Mouse (Mus musculus): ENCODE measurements around the gene Rtl1.

Gene Rtl1

DNA sequence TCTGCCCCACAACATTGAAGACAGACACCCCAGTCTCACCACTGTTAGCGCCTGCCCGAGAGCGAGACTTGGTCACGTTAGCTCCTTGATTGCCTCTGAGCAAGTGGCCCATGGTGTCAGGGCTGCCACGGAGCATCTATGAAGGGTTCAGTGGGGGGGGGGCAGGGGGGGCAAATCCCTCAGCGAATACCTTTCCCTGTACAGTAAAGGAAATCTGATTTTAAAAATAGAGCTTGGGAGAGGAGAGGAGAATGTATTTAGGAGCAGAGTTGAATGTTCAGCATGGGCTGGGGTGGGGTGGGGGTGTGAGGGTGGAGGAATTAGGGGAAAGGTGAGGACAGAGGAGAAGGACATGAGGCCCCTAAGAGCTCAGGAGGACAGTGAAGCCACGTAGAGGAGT, at the start of gene Rtl1:
Rtl1 (minus strand) TSS at position 101 of the 400 bp plus-strand sequence.
- no peak for DNase-seq (ENCODE audit: extremely low spot score, low read depth, low spot score)

GRCm38 (mm10) chr12:109640560-109641167, 40.5 kb upstream of the Rtl1 start:
- DNase-seq (ENCODE audit: extremely low spot score, low read depth, low spot score) = no peak

- DNase-seq (ENCODE audit: extremely low spot score, low read depth, low spot score) = no peak
Measured at GRCm38 (mm10) chr12:109632035-109632434, 31.9 kb upstream of the Rtl1 start.

GRCm38 (mm10) chr12:109628887-109629286, 28.8 kb upstream of the Rtl1 start:
- no peak for DNase-seq (ENCODE audit: extremely low spot score, low read depth, low spot score)

GRCm38 (mm10) chr12:109626910-109627309, 26.8 kb upstream of the Rtl1 start:
- no peak for DNase-seq (ENCODE audit: extremely low spot score, low read depth, low spot score)

- DNase-seq (ENCODE audit: extremely low spot score, low read depth, low spot score) = no peak
Measured at GRCm38 (mm10) chr12:109620196-109620595, 20.1 kb upstream of the Rtl1 start.

DNA sequence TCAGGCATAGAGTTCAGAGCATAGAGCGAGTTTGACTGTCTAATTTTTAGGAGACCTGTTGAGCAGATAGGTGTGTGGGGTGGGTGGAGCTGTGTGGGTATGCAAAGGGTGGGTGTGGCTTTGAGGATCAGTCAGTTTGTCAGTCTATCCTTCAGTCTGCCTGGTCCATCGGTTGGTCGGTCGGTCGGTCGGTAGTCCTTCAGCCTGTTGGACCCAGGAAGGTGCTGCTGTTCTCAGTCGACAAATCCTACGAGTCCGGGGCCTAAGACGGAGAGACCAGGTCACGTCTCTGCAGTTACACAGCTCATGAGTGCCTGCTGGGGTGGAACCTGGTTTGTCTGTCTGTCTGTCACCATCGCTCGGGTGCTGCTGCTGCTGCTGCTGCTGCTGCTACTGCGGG, 17.9 kb upstream of the Rtl1 start:
- DNase-seq (ENCODE audit: extremely low spot score, low read depth, low spot score) = no peak

- no peak for DNase-seq (ENCODE audit: extremely low spot score, low read depth, low spot score)
Measured at GRCm38 (mm10) chr12:109617126-109617525, 17.0 kb upstream of the Rtl1 start.

DNA sequence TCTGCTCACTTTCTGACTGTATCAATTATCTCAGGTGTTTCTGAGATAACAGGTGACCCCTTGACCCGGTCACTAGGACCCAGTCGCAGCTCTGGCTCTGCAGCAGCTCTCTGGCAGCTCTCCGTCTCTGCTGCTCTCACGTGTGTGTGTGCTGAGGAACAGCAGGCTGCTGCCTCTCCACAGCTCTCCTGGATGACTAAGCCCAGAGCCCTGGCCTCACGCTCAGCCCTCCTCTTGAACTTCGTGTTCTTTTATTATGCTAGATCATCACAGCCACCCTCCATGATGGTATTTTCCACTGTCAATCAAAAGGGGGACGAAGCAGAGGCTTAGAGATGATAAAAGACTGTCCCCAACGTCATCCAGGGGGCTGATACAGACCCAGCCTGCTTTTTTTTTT, 15.2 kb upstream of the Rtl1 start:
- no peak for DNase-seq (ENCODE audit: extremely low spot score, low read depth, low spot score)

- no peak for DNase-seq (ENCODE audit: extremely low spot score, low read depth, low spot score)
Measured at GRCm38 (mm10) chr12:109614416-109614815, 14.3 kb upstream of the Rtl1 start.

- DNase-seq (ENCODE audit: extremely low spot score, low read depth, low spot score) = no peak
Measured at GRCm38 (mm10) chr12:109612392-109613385, 12.6 kb upstream of the Rtl1 start.

DNA sequence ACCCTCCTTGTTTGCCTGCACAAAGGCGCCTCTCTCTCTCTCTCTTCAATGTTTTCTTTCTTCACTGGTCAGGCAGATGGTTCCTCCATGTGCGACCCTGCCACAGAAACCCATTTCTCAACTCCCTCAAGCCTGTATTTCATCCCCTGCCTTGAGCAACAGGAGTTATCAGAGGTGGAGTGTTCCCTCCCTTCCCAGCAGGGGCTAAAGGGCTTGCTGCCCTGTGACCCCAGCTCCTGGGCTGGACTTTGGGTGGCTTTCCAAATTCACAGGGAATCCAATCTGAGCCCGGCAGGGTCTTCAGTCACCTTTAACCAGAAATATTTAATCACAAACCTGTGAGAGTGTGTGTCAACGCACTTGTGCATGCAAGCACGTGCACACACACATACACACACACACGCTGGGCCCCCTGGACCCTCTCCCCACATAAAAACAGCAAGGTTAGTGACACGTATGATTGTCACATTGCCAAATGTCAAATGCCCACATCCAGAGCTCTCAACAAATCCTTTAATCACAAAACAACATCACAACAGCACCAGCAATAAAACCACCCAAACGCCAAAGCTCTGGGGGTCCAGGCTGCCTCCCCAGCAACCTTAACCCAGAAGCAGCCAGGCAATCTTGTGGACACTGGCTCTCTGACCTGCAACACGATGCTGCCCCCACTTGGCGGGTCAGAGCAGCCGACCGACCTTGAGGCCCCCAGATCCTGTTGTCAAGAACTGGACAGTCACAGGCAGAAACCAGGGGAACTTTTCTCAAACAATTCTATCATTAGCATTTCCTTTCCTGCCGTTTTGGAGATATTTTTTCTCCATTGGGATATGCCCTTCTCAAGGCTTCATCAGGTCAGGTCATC, 8.7 kb upstream of the Rtl1 start:
- no peak for DNase-seq (ENCODE audit: extremely low spot score, low read depth, low spot score)

DNA sequence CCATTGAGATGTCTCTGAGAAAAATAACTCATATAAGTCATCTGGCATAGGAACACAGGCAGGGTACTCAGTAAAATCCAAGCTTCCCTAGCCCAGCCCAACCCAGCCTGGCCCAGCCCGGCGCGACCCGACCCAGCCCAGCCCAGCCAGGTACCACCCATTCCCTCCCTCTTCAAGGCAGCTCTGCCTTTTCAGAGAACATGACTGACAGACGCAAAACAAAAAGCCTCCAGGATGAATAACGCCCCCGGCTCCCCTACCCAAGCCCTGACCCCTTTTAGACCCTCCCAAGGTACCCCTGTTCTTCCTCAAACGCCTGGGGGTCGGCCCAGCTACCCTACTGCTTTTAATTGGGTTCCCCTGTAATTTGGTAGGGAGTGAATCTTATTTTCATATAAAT, 7.8 kb upstream of the Rtl1 start:
- DNase-seq (ENCODE audit: extremely low spot score, low read depth, low spot score) = no peak

GRCm38 (mm10) chr12:109607191-109607590, 7.1 kb upstream of the Rtl1 start:
- DNase-seq (ENCODE audit: extremely low spot score, low read depth, low spot score) = no peak

DNA sequence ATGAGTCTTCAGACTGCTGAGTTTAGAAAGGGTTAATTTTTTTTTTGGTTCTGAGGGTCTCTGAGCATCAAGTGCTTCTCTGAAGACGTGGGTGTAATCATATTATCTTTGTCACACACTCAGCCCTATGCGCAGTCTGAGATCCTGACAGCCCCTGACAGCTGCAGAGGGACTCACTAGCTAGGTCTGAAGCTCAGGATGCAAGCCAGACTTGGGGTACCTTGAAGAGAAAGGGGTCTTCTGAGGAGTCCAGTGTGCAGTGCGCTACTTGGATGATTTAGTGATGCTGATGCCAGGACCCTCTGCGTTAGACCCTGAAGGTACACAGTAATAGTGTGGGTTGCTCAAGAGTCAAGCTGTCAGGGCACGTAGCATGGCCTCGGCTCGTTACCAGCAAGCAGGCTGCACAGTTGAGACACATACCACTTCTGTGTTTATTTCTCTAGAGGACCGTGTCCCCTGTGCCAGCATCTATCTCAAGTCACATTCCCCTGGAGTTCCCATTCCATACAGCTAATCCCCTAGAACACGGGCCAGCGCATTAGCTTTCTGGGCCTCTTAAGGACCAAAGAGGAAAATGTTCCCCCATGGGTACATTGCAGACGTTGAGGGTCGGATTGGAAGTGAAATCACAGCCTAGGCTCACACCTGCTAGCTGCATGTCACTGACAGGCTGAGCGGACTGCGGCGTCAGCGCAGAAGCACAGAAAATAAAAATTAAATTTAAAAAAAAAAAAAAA, 5.0 kb upstream of the Rtl1 start:
- DNase-seq (ENCODE audit: extremely low spot score, low read depth, low spot score) = no peak

GRCm38 (mm10) chr12:109598551-109599250, 1.4 kb downstream of the Rtl1 start:
- DNase-seq (ENCODE audit: extremely low spot score, low read depth, low spot score) = no peak

DNA sequence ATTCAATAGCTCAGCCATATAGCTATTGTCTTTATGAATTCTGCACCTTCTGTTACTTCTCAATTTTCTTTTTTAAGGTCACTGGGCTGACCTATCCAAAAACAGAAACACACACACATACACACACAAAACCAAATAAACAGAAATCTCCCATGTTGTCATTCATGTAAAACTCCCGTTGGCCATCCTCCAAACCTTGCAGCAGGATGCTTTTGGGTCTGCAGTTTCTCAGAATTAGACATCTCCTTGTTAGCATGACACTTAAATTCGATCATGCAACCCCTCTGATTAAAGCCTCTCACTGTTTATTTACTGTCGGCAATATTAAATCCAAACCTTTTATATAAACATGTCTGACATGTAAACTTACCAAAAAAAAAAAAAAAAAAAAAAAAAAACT, 3.4 kb downstream of the Rtl1 start:
- no peak for DNase-seq (ENCODE audit: extremely low spot score, low read depth, low spot score)

DNA sequence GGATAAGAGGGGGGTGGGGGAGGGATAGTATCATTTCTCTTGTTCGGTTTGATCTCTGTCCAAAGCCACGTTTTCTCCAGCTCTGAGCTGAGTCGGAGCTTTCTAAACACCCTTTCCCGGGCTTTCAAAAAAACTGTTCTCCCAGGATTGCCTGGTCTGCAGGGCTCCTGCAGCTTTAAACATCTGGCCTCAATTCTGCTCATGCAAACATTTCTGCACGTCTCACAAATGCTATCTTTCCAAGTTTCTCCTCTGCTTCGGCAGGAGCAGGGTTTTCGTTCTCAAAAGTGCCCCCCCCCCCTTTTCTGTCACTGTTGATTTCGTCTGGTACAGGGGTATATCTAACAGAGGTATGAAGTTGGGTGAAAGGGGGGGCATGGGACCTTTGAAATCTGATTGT, 3.9 kb downstream of the Rtl1 start:
- no peak for DNase-seq (ENCODE audit: extremely low spot score, low read depth, low spot score)

DNA sequence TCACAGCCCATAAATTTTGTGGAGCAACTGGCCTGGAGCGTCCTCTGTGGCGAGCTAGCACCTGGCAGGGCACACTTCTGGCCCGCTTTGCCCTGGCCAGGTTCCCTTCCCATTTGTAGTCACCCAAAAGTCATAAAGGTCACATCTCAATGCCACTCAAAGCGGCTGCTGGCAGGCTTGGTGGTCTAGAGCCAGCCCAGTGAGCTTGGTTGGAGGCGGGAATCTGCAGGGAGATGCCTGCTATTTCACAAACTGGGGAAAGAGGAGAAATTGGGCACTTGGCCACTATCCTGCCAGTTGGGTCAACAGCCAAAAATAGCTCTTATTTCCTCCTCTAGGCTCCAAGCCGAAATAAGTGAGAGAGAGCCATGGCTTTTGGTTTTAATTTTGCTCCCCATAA, 4.4 kb downstream of the Rtl1 start:
- DNase-seq (ENCODE audit: extremely low spot score, low read depth, low spot score) = no peak

DNA sequence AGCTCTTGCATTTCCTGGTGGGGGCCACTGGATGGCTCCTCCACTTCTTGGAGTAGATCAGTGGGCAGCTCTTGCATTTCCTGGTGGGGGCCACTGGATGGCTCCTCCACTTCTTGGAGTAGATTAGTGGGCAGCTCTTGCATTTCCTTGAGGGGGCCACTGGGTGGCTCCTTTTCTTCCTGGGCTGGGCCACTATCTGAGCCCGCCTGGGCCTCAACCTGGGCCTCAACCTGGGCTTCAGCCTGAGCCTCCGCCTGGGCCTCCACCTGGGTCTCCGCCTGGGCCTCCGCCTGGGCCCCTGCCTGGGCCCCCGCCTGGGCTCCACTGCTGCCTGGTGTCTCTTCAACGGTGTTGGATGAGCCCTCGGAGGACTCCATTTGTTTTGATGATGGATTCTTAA, 5.2 kb downstream of the Rtl1 start:
- DNase-seq (ENCODE audit: extremely low spot score, low read depth, low spot score) = no peak

Measured in hindlimb bud, embryonic 11.5 days (tissue).